Mouse (Mus musculus) bone marrow, adult 2 months (tissue): ENCODE data around the gene Defb47. TPM values are rescaled to one million over a fixed set of nuclear protein-coding genes. Genes with fewer than 3 reads are reported as not detected.

Experiments
- H3K27ac ChIP-seq: fragments of 200-500 bp; 2 replicates; pipeline ENCODE4 v1.5.1; 2012; ENCODE audit warnings: low read depth, mild to moderate bottlenecking, control low read depth, inconsistent platforms, low read length; ENCODE audit not compliant: control insufficient read depth, poor library complexity, insufficient read depth
- H3K4me1 ChIP-seq: fragments of 200-500 bp; 2 replicates; pipeline ENCODE4 v1.6.1; 2011; ENCODE audit warnings: low read length; ENCODE audit not compliant: control insufficient read depth, insufficient read depth
- H3K4me3 ChIP-seq: fragments of 200-500 bp; replicated peaks from 2 replicates; pipeline ENCODE3; 2011; ENCODE audit warnings: mild to moderate bottlenecking, low read depth, low read length, control low read depth; ENCODE audit not compliant: control insufficient read depth
- CTCF ChIP-seq: fragments of 200-500 bp; IDR thresholded peaks from 2 replicates; pipeline ENCODE4 v1.5.1; 2011; ENCODE audit warnings: low read length, control low read depth; ENCODE audit not compliant: control insufficient read depth, insufficient read depth
- POLR2A ChIP-seq: fragments of 200-500 bp; IDR thresholded peaks from 2 replicates; pipeline ENCODE4 v1.6.1; 2011; ENCODE audit warnings: low read depth, mild to moderate bottlenecking, control low read depth, low read length, borderline replicate concordance; ENCODE audit not compliant: control insufficient read depth
- WGBS: fragments of 180-500 bp; shearing (Covaris S2); methylation state at CpG from one replicate; pipeline ENCODE4 v1.1.7; 2018; 5-methylcytosine and 5-hydroxymethylcytosine counted together
- polyA plus RNA-seq: library from polyadenylated mRNA; stranded (reverse); fragments of >200 nt; gene quantifications from 2 replicates; pipeline ENCODE4 v1.2.4, GENCODE M21; 2011; ENCODE audit warnings: low replicate concordance; ENCODE audit not compliant: missing spikeins, insufficient read depth, insufficient read length

The Defb47 gene
- polyA plus RNA-seq, 1 experiment: not detected

- H3K4me1 ChIP-seq: no peaks in the 10 kb centered on the region
- 64% methylated on average over 3 of the region's 3 CpGs for WGBS
- H3K4me3 ChIP-seq: no peak within 1 kb of the TSS
- TF ChIP-seq CTCF (no peak), POLR2A (no peak)
- H3K27ac ChIP-seq: no peak within 1 kb of the TSS
These were observed 48.8 kb downstream of the Defb47 start, which contains the start of gene Defb42 for GRCm38 (mm10) chr14:63046691-63047090. Gene Defb42 (plus strand): TSS chr14:63046991.

GRCm38 (mm10) chr14:63049910-63050370 lies 52.1 kb downstream of the Defb47 start, which contains the start of gene Defb30:
Gene Defb30 (minus strand): TSS chr14:63049960.
- Histone ChIP-seq H3K4me3 (no peak within 1 kb of the TSS), H3K27ac (no peak within 1 kb of the TSS), H3K4me1 (no peaks in the 10 kb centered on the region)
- no peak for TF ChIP-seq POLR2A
- no peak for TF ChIP-seq CTCF
- whole genome bisulfite sequencing: 69% methylated on average over 14 of the region's 14 CpGs

Other genes starting within 250 kb of the Defb47 start
- gene Ints6, start 236.9 kb upstream of the Defb47 start, polyA plus RNA-seq: 5.6 and 9.9 TPM in 2 replicates
- 5.7 and 15.0 TPM in 2 replicates for gene Wdfy2, start 160.4 kb upstream of the Defb47 start, polyA plus RNA-seq
- not detected in 2 replicates for gene Defb48, start 13.6 kb upstream of the Defb47 start, polyA plus RNA-seq
- not detected in 2 replicates for gene Defb43, start 13.7 kb downstream of the Defb47 start, polyA plus RNA-seq
- gene Defb42, start 48.9 kb downstream of the Defb47 start, polyA plus RNA-seq: not detected in 2 replicates
- gene Defb30, start 51.9 kb downstream of the Defb47 start, polyA plus RNA-seq: not detected in 2 replicates